Mouse (Mus musculus): ENCODE measurements around the gene Cdrt4.

Cdrt4 gene

DNA sequence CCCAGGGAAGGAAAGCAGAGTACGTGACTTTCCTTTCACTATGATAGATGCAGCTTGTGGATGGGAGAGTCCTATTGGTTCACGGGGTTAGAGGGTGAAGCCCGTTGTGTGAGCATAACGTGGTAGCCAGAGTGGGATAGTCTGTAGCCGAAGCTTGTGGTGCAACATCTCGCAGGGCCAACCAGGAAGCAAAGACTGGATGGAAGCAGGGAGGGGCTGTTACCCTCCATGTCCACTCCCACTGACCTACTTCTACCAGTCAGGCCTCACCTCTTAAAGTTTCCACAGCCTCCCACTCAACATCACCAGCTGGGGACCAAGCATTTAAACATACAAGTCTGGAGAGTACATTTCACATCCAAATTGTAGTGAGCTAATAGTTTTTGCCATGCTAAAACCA is 78.7 kb downstream of the Cdrt4 start:
- DNase-seq (ENCODE audit: low read depth in 2 of 2, low spot score in 2 of 2) = no peak

DNA sequence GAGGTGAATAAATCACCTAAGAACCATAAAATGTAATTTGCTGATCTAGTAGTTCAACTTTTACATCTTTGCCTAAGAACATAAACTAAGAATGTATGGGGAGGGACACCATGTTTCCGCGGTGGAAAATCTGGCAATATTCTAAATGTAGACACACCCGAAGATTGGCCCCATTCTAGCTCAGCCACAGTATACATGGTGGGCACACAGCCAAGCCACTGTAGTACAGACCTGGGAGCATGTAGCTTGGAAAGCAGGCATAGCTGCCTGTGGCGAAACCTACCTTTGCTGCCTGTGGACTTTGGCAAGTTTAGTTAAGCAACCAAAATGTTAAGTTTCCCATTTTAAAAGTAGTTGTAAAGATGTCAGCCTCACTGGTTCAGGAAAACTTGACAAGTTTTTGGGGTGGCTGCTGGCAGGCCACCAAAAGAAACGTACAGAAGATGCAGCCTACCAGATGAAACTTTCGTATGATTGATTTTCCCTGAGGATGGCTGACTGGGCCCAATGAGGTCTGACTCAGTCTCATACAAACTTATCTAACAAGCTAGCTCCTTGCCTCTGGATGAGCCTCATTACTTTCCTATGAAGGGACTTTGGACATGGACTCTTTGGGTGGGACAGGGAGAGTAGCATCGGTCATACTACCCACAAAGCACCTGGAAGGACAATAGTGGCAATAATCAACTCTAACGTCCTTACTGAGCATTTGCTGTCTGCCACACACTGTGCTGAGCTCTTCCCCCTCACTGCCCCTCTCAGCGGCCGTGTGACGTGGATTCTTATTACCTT is 84.6 kb downstream of the Cdrt4 start:
- no peak for DNase-seq (ENCODE audit: low read depth in 2 of 2, low spot score in 2 of 2)

DNA sequence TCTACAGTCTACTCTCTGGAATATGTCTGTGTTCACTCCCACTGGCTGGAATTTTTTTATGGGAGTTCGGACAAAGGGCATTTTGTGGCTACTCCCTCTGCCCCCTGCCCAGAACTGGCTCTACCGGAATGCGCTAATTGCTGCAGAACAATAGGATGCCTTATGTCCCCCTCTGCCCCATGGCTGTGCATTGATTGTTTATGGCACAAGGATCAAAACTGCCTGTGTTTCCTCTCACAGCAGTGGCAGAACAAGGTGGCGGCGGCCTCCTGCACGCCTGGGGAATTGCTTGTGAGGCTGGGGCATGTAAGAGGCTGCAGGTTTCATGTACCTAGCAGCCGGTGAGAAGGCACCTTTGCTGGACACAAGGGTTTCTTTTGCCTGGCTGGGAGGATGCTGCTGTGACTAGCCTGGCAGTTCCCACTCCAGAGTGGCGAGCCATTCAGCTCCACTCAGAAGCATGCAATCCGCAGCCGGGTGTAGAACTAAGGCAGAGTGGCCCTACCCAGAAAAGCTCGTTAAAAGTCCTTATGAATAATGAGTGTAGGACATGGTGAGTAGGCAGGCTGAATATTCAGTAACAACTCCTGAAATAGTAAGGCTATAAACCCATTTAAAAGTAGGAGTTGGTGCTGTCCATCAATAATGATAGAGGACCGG is 89.1 kb downstream of the Cdrt4 start:
- DNase-seq (ENCODE audit: low read depth in 2 of 2, low spot score in 2 of 2) = no peak

Measured in CD8-positive naive resting alpha-beta T cell, adult 2 months (primary cell).